Mouse (Mus musculus) heart, adult 2 months (tissue): ENCODE data around the gene Pdzd7. TPM values are rescaled to one million over a fixed set of nuclear protein-coding genes. Genes with fewer than 3 reads are reported as not detected.

Source experiments
- DNase-seq, 2 experiments: peaks; one replicate each; pipeline ENCODE4 v3.0.0; 2021
- H3K27ac ChIP-seq: fragments of 200-600 bp; 2 replicates; pipeline ENCODE4 v1.8.1; 2022
- H3K27me3 ChIP-seq: fragments of 200-500 bp; 2 replicates; pipeline ENCODE4 v1.6.1; 2012; ENCODE audit warnings: mild to moderate bottlenecking, low read length, inconsistent platforms, mixed read lengths; ENCODE audit not compliant: control insufficient read depth, insufficient read depth
- H3K36me3 ChIP-seq: fragments of 200-500 bp; 2 replicates; pipeline ENCODE4 v1.6.1; 2012; ENCODE audit warnings: low read length, inconsistent platforms; ENCODE audit not compliant: control insufficient read depth, insufficient read depth
- H3K4me1 ChIP-seq: fragments of 200-500 bp; 2 replicates; pipeline ENCODE4 v1.6.1; 2011; ENCODE audit warnings: low read length; ENCODE audit not compliant: control insufficient read depth, insufficient read depth
- H3K4me3 ChIP-seq: fragments of 200-600 bp; 2 replicates; pipeline ENCODE4 v1.8.1; 2022
- H3K79me2 ChIP-seq: fragments of 200-500 bp; replicated peaks from 2 replicates; pipeline ENCODE4 v1.6.1; 2012; ENCODE audit warnings: mild to moderate bottlenecking, inconsistent platforms, low read length, moderate library complexity, mixed read lengths; ENCODE audit not compliant: control insufficient read depth, insufficient read depth
- H3K9ac ChIP-seq: fragments of 200-500 bp; 2 replicates; pipeline ENCODE4 v1.6.1; 2012; ENCODE audit warnings: low read depth, mild to moderate bottlenecking, control low read depth, inconsistent platforms, low read length, mixed read lengths
- CTCF ChIP-seq: fragments of 200-600 bp; IDR thresholded peaks from 2 replicates; pipeline ENCODE4 v1.8.1; 2022; ENCODE audit warnings: antibody characterized with exemption, mild to moderate bottlenecking, moderate library complexity
- EP300 ChIP-seq: fragments of 200-500 bp; IDR thresholded peaks from 2 replicates; pipeline ENCODE4 v1.6.1; 2011; ENCODE audit warnings: low read depth, low read length, control low read depth; ENCODE audit not compliant: insufficient read depth
- POLR2A ChIP-seq: fragments of 200-500 bp; IDR thresholded peaks from 2 replicates; pipeline ENCODE4 v1.6.1; 2011; ENCODE audit warnings: mild to moderate bottlenecking, low read depth, low read length, control low read depth; ENCODE audit not compliant: insufficient read depth
- WGBS: fragments of 180-500 bp; shearing (Covaris S2); methylation state at CpG from one replicate; pipeline ENCODE4 v1.1.7; 2018; 5-methylcytosine and 5-hydroxymethylcytosine counted together
- intact Hi-C: fragments of 180-260 bp; cut with DNase I; formaldehyde crosslinking; loops from one replicate; pipeline ENCODE4 v1.15.1; 2025
- polyA plus RNA-seq: library from polyadenylated mRNA; depleted of rRNA; stranded (reverse); fragments of >200 nt; gene quantifications from 2 replicates; pipeline ENCODE4 v1.2.3, GENCODE M21; 2012
- total RNA-seq, 2 experiments: library from RNA; stranded (reverse); gene quantifications; 2 replicates each; pipeline ENCODE4 v1.2.3; 2021

Pdzd7 gene
- total and polyA plus RNA-seq, 3 experiments = 0.08 to 0.43 TPM; not detected in 1

DNA sequence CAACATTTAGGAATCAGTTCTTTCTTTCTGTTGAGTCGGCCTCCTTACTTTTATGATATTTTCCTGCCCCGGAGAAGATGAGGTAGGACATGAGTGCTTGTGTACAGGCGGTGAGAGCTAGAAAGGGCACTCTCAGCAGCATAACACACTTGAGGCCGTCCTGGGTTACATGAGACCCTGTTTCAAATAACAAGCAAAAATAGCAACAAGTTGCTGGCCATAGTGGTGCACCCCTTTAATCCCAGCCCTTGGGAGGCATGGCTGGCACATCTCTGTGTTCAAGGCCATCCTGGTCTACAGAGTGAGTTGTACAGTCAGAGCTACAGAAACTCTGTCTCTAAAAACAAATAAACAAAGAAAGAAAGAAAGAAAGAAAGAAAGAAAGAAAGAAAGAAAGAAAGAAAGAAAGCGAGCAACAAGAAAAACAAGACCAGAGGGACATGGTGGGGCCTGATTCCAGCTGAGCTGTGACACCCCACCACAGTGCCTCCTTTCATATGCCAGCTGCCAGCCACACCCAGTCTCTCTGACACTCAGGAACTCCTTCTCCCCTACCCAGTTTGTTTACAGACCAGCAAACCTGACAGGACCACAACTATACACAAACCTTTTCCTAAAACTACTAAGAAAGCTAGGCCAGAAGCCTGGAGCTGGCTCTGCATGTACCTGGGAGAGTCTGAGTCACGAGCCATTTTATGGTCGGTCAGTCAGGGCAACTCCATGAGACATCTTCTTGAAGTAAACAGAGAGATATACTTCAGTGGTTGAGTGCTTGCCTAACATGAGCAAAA is 11.6 kb upstream of the Pdzd7 start:
- 57% methylated on average over 7 of the region's 7 CpGs for WGBS
- no peak for TF ChIP-seq CTCF
- no peak for TF ChIP-seq EP300
- TF ChIP-seq POLR2A = no peak
- peaks cover 5% of the 10 kb centered on the region for H3K4me1 ChIP-seq
- peak overlapping the region; percentile 37; the same call in 1 of the 2 replicates for H3K9ac ChIP-seq
- H3K36me3 ChIP-seq = no peaks in the 10 kb centered on the region; the same call in 1 of the 2 replicates
- no peaks in the 10 kb centered on the region for H3K79me2 ChIP-seq
- no peaks in the 10 kb centered on the region for H3K27me3 ChIP-seq
- H3K4me3 ChIP-seq = peak overlapping the region; percentile 71; the same call in 1 of the 2 replicates
- intact Hi-C loops = no loop called here
- peak overlapping the region; percentile 92 for H3K27ac ChIP-seq
- no peak for DNase-seq

- H3K4me3 ChIP-seq = no peak overlapping the region
- TF ChIP-seq CTCF (peak; percentile 82), EP300 (no peak)
Measured at GRCm38 (mm10) chr19:45056364-45056763, 10.8 kb upstream of the Pdzd7 start.

GRCm38 (mm10) chr19:45054892-45055690 is 9.6 kb upstream of the Pdzd7 start:
- DNase-seq = no peak
- Histone ChIP-seq H3K79me2 (no peaks in the 10 kb centered on the region), H3K4me1 (peaks cover 5% of the 10 kb centered on the region), H3K9ac (no peak overlapping the region), H3K27ac (no peak overlapping the region), H3K27me3 (no peaks in the 10 kb centered on the region), H3K36me3 (no peaks in the 10 kb centered on the region; the same call in 1 of the 2 replicates), H3K4me3 (no peak overlapping the region)
- no peak for TF ChIP-seq POLR2A
- TF ChIP-seq CTCF = no peak
- no peak for TF ChIP-seq EP300
- intact Hi-C loops = no loop called here
- 73% methylated on average over 6 of the region's 6 CpGs for WGBS

More at GRCm38 (mm10) chr19:45056364-45056763, 10.8 kb upstream of the Pdzd7 start:
- WGBS = 35% methylated on average over 4 of the region's 4 CpGs
- DNase-seq = peak in 1 of 2 experiments; percentile 39
- Histone ChIP-seq H3K27me3 (no peaks in the 10 kb centered on the region), H3K79me2 (no peaks in the 10 kb centered on the region), H3K9ac (no peak overlapping the region), H3K36me3 (no peaks in the 10 kb centered on the region; the same call in 1 of the 2 replicates), H3K27ac (no peak overlapping the region), H3K4me1 (peaks cover 5% of the 10 kb centered on the region)
- intact Hi-C loops = no loop called here

DNA sequence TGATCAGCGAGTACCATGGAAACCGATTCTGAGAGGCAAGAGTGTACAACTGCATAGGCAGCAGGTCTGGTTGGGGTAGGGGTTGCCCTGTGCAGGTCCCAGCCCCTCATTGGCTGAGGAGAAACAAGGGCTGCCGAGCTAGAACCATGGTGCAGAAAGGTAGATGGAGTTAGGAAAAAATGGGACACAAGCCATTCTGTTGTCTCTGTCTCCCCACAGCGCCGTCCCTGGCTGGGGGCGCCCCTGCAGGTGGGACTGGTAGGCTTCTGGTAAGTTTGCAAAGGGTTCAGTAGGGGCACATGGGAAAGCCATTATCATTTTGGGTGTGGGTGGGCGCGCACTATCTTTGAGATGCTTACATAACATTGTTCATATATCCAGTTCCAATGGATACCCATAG is 7.9 kb upstream of the Pdzd7 start:
- TF ChIP-seq CTCF = no peak
- no peak for TF ChIP-seq POLR2A
- TF ChIP-seq EP300 = no peak
- no peaks in the 10 kb centered on the region; the same call in 1 of the 2 replicates for H3K36me3 ChIP-seq

DNA sequence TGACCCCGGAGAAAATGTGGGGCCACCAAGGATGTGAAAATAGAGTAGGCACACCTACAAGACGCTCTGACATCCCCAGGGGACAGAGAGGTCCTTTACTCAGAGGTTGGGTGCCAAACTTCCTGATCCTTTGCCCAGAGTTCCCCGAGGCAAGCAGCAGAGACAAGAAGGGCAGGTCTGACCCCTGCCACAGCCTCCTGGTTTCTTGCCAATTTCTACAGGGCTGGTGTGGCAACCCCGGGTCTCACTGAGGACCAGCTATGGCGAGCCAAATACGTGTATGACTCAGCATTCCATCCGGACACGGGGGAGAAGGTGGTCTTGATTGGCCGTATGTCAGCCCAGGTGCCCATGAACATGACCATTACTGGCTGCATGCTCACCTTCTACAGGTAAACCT is 4.0 kb upstream of the Pdzd7 start:
- Histone ChIP-seq H3K4me1 (peaks cover 2% of the 10 kb centered on the region; the same call in 1 of the 2 replicates), H3K79me2 (no peaks in the 10 kb centered on the region), H3K9ac (no peak overlapping the region), H3K36me3 (no peaks in the 10 kb centered on the region), H3K27me3 (no peaks in the 10 kb centered on the region), H3K27ac (no peak overlapping the region), H3K4me3 (no peak overlapping the region)
- no peak for DNase-seq
- WGBS = 62% methylated on average over 9 of the region's 9 CpGs
- intact Hi-C loops = no loop called here
- TF ChIP-seq POLR2A (no peak), EP300 (no peak), CTCF (no peak)

More for the DNA sequence above, 7.9 kb upstream of the Pdzd7 start:
- Histone ChIP-seq H3K9ac (no peak overlapping the region), H3K4me3 (no peak overlapping the region), H3K79me2 (no peaks in the 10 kb centered on the region), H3K27me3 (no peaks in the 10 kb centered on the region), H3K27ac (no peak overlapping the region), H3K4me1 (peaks cover 5% of the 10 kb centered on the region)
- DNase-seq = no peak
- intact Hi-C loops = no loop called here
- 82% methylated on average over 8 of the region's 8 CpGs for WGBS
